ENCODE assay signal across 13 mouse cellular contexts in the genomic region with DNA sequence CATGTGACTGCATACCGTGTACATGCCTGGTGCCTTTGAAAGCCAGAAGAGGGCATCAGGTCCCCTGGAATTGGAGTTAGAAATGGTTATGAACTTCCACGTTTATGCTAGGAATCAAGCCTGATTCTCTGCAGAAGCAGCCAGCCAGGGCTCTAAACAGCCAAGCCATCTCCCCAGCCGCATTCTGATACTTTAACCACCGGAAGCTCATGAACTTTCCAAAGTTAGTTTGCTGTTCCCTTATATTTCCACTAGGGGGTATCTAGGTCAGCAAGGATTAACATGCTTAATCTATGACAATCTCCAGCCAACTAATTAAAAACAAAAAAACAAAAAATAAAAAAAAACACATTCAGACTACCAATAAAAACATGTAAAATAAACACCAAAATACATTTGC. TPM values are rescaled to one million over a fixed set of nuclear protein-coding genes. Genes with fewer than 3 reads are reported as not detected.
DNase-seq lines count a peak whose midpoint lies in the region; ATAC-seq and TF ChIP-seq lines count a peak whose summit lies in the region.
"Had no signal": no experiment of that assay in that cellular context is flagged by ENCODE, and none has a peak within 500 bp of the region (broad histone marks: within the 10 kb centered on the region; RNA-seq: fewer than 3 reads in every experiment).

No protein-coding gene starts in this region.

- WGBS in hindbrain, postnatal 0 days = 44% methylated on average over 4 of the region's 4 CpGs
- WGBS in hindbrain, embryonic 10.5 days = 51% methylated on average over 4 of the region's 4 CpGs

- no peaks in the 10 kb centered on the region for H3K4me1 ChIP-seq in hindbrain, postnatal 0 days (ENCODE audit: insufficient read depth, low read length)
- H3K4me1 ChIP-seq in hindbrain, embryonic 10.5 days (replicated peaks) = no peaks in the 10 kb centered on the region
- H3K4me1 ChIP-seq in G1E (ENCODE audit: insufficient read depth, low read depth, low read length) = no peaks in the 10 kb centered on the region

- H3K4me2 ChIP-seq in hindbrain, postnatal 0 days (ENCODE audit: low read depth, low read length) = no peak overlapping the region

- peak; percentile 51 for TF ChIP-seq CTCF in hindbrain, postnatal 0 days (IDR thresholded peaks at IDR 0.05; ENCODE audit: low read depth)
- TF ChIP-seq CTCF in G1E (IDR thresholded peaks at IDR 0.05; ENCODE audit: low read depth, low read length) = peak; percentile 28; the same call in 1 of the 2 replicates

- no peak overlapping the region for H3K27ac ChIP-seq in hindbrain, postnatal 0 days
- no peak overlapping the region for H3K27ac ChIP-seq in hindbrain, embryonic 10.5 days

- H3K9me3 ChIP-seq in hindbrain, postnatal 0 days (ENCODE audit: low read length) = no peaks in the 10 kb centered on the region
- H3K9me3 ChIP-seq in hindbrain, embryonic 10.5 days = no peaks in the 10 kb centered on the region
- no peaks in the 10 kb centered on the region for H3K9me3 ChIP-seq in G1E (replicated peaks)

- no peak overlapping the region for H3K9ac ChIP-seq in hindbrain, postnatal 0 days (replicated peaks; ENCODE audit: low read length)

- no peak overlapping the region for H3K4me3 ChIP-seq in hindbrain, postnatal 0 days (ENCODE audit: low read length)
- H3K4me3 ChIP-seq in hindbrain, embryonic 10.5 days = no peak overlapping the region
- no peak overlapping the region for H3K4me3 ChIP-seq in G1E (ENCODE audit: low read depth, low read length)

- H3K27me3 ChIP-seq in hindbrain, postnatal 0 days (ENCODE audit: insufficient read depth, low read length) = no peaks in the 10 kb centered on the region
- no peaks in the 10 kb centered on the region for H3K27me3 ChIP-seq in hindbrain, embryonic 10.5 days (ENCODE audit: insufficient read depth, poor library complexity, severe bottlenecking)
- peaks cover 53% of the 10 kb centered on the region for H3K27me3 ChIP-seq in G1E (ENCODE audit: insufficient read depth, low read length)

- intact Hi-C loops in heart, postnatal 25 days (cut with DNase I) = no loop called here

- no peaks in the 10 kb centered on the region for H3K36me3 ChIP-seq in hindbrain, postnatal 0 days (ENCODE audit: insufficient read depth, low read length)
- no peaks in the 10 kb centered on the region for H3K36me3 ChIP-seq in hindbrain, embryonic 10.5 days
- no peaks in the 10 kb centered on the region for H3K36me3 ChIP-seq in G1E (replicated peaks)

- ATAC-seq in hindbrain, postnatal 0 days = no peak
- no peak for ATAC-seq in G1E (ENCODE audit: extremely low read depth, insufficient number of reproducible peaks, low FRiP score, poor library complexity, severe bottlenecking)
- ATAC-seq: forebrain, embryonic 16.5 days had no signal

- DNase-seq in hindbrain, postnatal 0 days (ENCODE audit: low spot score) = peak; percentile 39
- no peak for DNase-seq in hindbrain, embryonic 10.5 days (ENCODE audit: low spot score)
- DNase-seq in 3T3-L1 (ENCODE audit: low read depth, low spot score) (peak; percentile 37), G1E (ENCODE audit: low spot score) (peak; percentile 12), MN1 (ENCODE audit: low spot score) (no peak)
- DNase-seq in lung, postnatal 25 days (ENCODE audit: low spot score) = peak; percentile 43
- no peak for DNase-seq in adrenal gland, postnatal 10 days
- no peak for DNase-seq in heart, postnatal 25 days (ENCODE audit: low spot score)
- DNase-seq: cerebellum, adult 9-10 months had no signal

RNA-seq across cellular contexts. Expression of gene Mas1, which starts 9.9 kb away (rescaled TPM):
- total RNA-seq in hindbrain, postnatal 0 days (2014; rRNA removed) = 0.10 TPM in 1 of 2 replicates, not detected in the other
- polyA plus RNA-seq in hindbrain, postnatal 0 days (2015; fragmentation: Nextera tagmentation; extraction: Ambion mirVana) = 0.19 and 0.32 TPM in 2 replicates
- polyA plus RNA-seq in hindbrain, embryonic 10.5 days (2016; fragmentation: Nextera tagmentation; extraction: Ambion mirVana) = 0.22 and 0.89 TPM in 2 replicates
- total RNA-seq in G1E (2014; fragmentation: Nextera tagmentation) = not detected in 2 replicates
- 0.17 TPM in 1 of 2 replicates, not detected in the other for total RNA-seq in G1E (2017)
- polyA plus RNA-seq in G1E (2012) = not detected in 2 replicates
- under 1 TPM in 1 of 2 experiments, not detected in 1; 0.60 TPM for total RNA-seq in adrenal gland, postnatal 10 days (2021)
- 1 to 10 TPM in 1 of 2 experiments, under 1 TPM in 1; 0.42 to 1.8 TPM for total RNA-seq in heart, postnatal 25 days (2021)

RNA-seq across cellular contexts. Expression of gene Mrgprh, which starts 17.8 kb away (rescaled TPM):
- not detected in 2 replicates for total RNA-seq in hindbrain, postnatal 0 days (2014; rRNA removed)
- not detected in 2 replicates for polyA plus RNA-seq in hindbrain, postnatal 0 days (2015; fragmentation: Nextera tagmentation; extraction: Ambion mirVana)
- not detected in 2 replicates for polyA plus RNA-seq in hindbrain, embryonic 10.5 days (2016; fragmentation: Nextera tagmentation; extraction: Ambion mirVana)
- not detected in 2 replicates for total RNA-seq in G1E (2014; fragmentation: Nextera tagmentation)
- total RNA-seq in G1E (2017) = 0.06 and 0.11 TPM in 2 replicates
- polyA plus RNA-seq in G1E (2012) = not detected in 2 replicates
- total RNA-seq in adrenal gland, postnatal 10 days (2021) = under 1 TPM; 0.27 to 0.58 TPM
- 1 to 10 TPM; 5.3 to 5.4 TPM for total RNA-seq in heart, postnatal 25 days (2021)
- polyA plus RNA-seq: forebrain, embryonic 16.5 days; hindbrain, embryonic 11.5 days; limb, embryonic 11.5 days; stomach, embryonic 14.5 days had no signal

RNA-seq across cellular contexts. Expression of gene Pnldc1, which starts 52.0 kb away (rescaled TPM):
- 0.94 and 2.4 TPM in 2 replicates for total RNA-seq in hindbrain, postnatal 0 days (2014; rRNA removed)
- 1.8 and 2.0 TPM in 2 replicates for polyA plus RNA-seq in hindbrain, postnatal 0 days (2015; fragmentation: Nextera tagmentation; extraction: Ambion mirVana)
- polyA plus RNA-seq in hindbrain, embryonic 10.5 days (2016; fragmentation: Nextera tagmentation; extraction: Ambion mirVana) = 2.4 and 2.9 TPM in 2 replicates
- total RNA-seq in G1E (2014; fragmentation: Nextera tagmentation) = 3.8 TPM in 1 of 2 replicates, not detected in the other
- 0.52 and 1.5 TPM in 2 replicates for total RNA-seq in G1E (2017)
- 0.04 TPM in 1 of 2 replicates, not detected in the other for polyA plus RNA-seq in G1E (2012)
- 1 to 10 TPM; 2.2 to 2.8 TPM for total RNA-seq in adrenal gland, postnatal 10 days (2021)
- total RNA-seq in heart, postnatal 25 days (2021) = under 1 TPM; 0.42 to 0.55 TPM

RNA-seq across cellular contexts. Expression of gene Tcp1, which starts 57.4 kb away (rescaled TPM):
- total RNA-seq in hindbrain, postnatal 0 days (2014; rRNA removed) = 310 and 510 TPM in 2 replicates
- 350 TPM in 2 replicates for polyA plus RNA-seq in hindbrain, postnatal 0 days (2015; fragmentation: Nextera tagmentation; extraction: Ambion mirVana)
- 430 and 490 TPM in 2 replicates for polyA plus RNA-seq in hindbrain, embryonic 10.5 days (2016; fragmentation: Nextera tagmentation; extraction: Ambion mirVana)
- total RNA-seq in G1E (2014; fragmentation: Nextera tagmentation) = 429 and 451 TPM in 2 replicates
- 889 and 1,033 TPM in 2 replicates for total RNA-seq in G1E (2017)
- 25.9 and 56.3 TPM in 2 replicates for polyA plus RNA-seq in G1E (2012)
- 100 to 1,000 TPM; 235 to 266 TPM for total RNA-seq in adrenal gland, postnatal 10 days (2021)
- total RNA-seq in heart, postnatal 25 days (2021) = 100 to 1,000 TPM; 200 to 213 TPM

RNA-seq across cellular contexts. Expression of gene Mrpl18, which starts 58.1 kb away (rescaled TPM):
- 34.1 and 46.9 TPM in 2 replicates for total RNA-seq in hindbrain, postnatal 0 days (2014; rRNA removed)
- 116 and 123 TPM in 2 replicates for polyA plus RNA-seq in hindbrain, postnatal 0 days (2015; fragmentation: Nextera tagmentation; extraction: Ambion mirVana)
- 175 and 190 TPM in 2 replicates for polyA plus RNA-seq in hindbrain, embryonic 10.5 days (2016; fragmentation: Nextera tagmentation; extraction: Ambion mirVana)
- 114 and 118 TPM in 2 replicates for total RNA-seq in G1E (2014; fragmentation: Nextera tagmentation)
- total RNA-seq in G1E (2017) = 227 and 231 TPM in 2 replicates
- 52.4 and 103 TPM in 2 replicates for polyA plus RNA-seq in G1E (2012)
- 100 to 1,000 TPM in 1 of 2 experiments, 10 to 100 TPM in 1; 87.0 to 122 TPM for total RNA-seq in adrenal gland, postnatal 10 days (2021)
- 100 to 1,000 TPM; 157 to 175 TPM for total RNA-seq in heart, postnatal 25 days (2021)

Comparison
In these comparisons a context has a peak if more than half of its experiments do, and no peak if none do; other contexts are left out.
1. DNase-seq: peak in hindbrain, postnatal 0 days (single experiment), 3T3-L1 (single experiment), G1E (single experiment) and lung, postnatal 25 days (single experiment); none in hindbrain, embryonic 10.5 days (single experiment), MN1 (single experiment), adrenal gland, postnatal 10 days (single experiment) and heart, postnatal 25 days (single experiment).